Mouse (Mus musculus): Measurements from ENCODE around the gene Tmf1.

Gene Tmf1

GRCm38 (mm10) chr6:97178491-97179366 lies at the start of gene Tmf1:
Gene Tmf1 (minus strand): TSS chr6:97179122.
- peak; percentile 92 for DNase-seq (ENCODE audit: low read depth, low spot score)

- DNase-seq (ENCODE audit: low read depth, low spot score): no peak
Observed at GRCm38 (mm10) chr6:97227067-97227847, 48.3 kb upstream of the Tmf1 start.

GRCm38 (mm10) chr6:97226083-97226491 lies 47.2 kb upstream of the Tmf1 start:
- no peak for DNase-seq (ENCODE audit: low read depth, low spot score)

- no peak for DNase-seq (ENCODE audit: low read depth, low spot score)
Observed at GRCm38 (mm10) chr6:97224505-97224904, 45.6 kb upstream of the Tmf1 start.

GRCm38 (mm10) chr6:97223566-97223965 lies 44.6 kb upstream of the Tmf1 start:
- no peak for DNase-seq (ENCODE audit: low read depth, low spot score)

- DNase-seq (ENCODE audit: low read depth, low spot score): no peak
Observed at GRCm38 (mm10) chr6:97222931-97223467, 44.1 kb upstream of the Tmf1 start.

GRCm38 (mm10) chr6:97222321-97222720 lies 43.4 kb upstream of the Tmf1 start:
- no peak for DNase-seq (ENCODE audit: low read depth, low spot score)

- DNase-seq (ENCODE audit: low read depth, low spot score): no peak
Observed at GRCm38 (mm10) chr6:97221205-97222025, 42.5 kb upstream of the Tmf1 start.

- DNase-seq (ENCODE audit: low read depth, low spot score): no peak
Observed at GRCm38 (mm10) chr6:97220672-97221071, 41.8 kb upstream of the Tmf1 start.

- no peak for DNase-seq (ENCODE audit: low read depth, low spot score)
Observed at GRCm38 (mm10) chr6:97216154-97216821, 37.4 kb upstream of the Tmf1 start.

- DNase-seq (ENCODE audit: low read depth, low spot score): no peak
Observed at GRCm38 (mm10) chr6:97211981-97212380, 33.1 kb upstream of the Tmf1 start.

- DNase-seq (ENCODE audit: low read depth, low spot score): no peak
Observed at GRCm38 (mm10) chr6:97210962-97211601, 32.2 kb upstream of the Tmf1 start.

GRCm38 (mm10) chr6:97210191-97210961 lies 31.5 kb upstream of the Tmf1 start, which contains the start of gene Arl6ip5:
Gene Arl6ip5 (plus strand): TSS chr6:97210689.
- peak; percentile 81 for DNase-seq (ENCODE audit: low read depth, low spot score)

GRCm38 (mm10) chr6:97209751-97210150 lies 30.8 kb upstream of the Tmf1 start:
- no peak for DNase-seq (ENCODE audit: low read depth, low spot score)

- no peak for DNase-seq (ENCODE audit: low read depth, low spot score)
Observed at GRCm38 (mm10) chr6:97209201-97209600, 30.3 kb upstream of the Tmf1 start.

- no peak for DNase-seq (ENCODE audit: low read depth, low spot score)
Observed at GRCm38 (mm10) chr6:97208406-97208805, 29.5 kb upstream of the Tmf1 start.

GRCm38 (mm10) chr6:97207085-97207484 lies 28.2 kb upstream of the Tmf1 start:
- DNase-seq (ENCODE audit: low read depth, low spot score): no peak

- peak; percentile 99 for DNase-seq (ENCODE audit: low read depth, low spot score)
Observed at GRCm38 (mm10) chr6:97205439-97205885, 26.5 kb upstream of the Tmf1 start, which contains the start of gene Uba3. Gene Uba3 (minus strand): TSS chr6:97205647.

- DNase-seq (ENCODE audit: low read depth, low spot score): no peak
Observed at GRCm38 (mm10) chr6:97204952-97205351, 26.0 kb upstream of the Tmf1 start.
